Mouse (Mus musculus): ENCODE measurements around the gene Dab1.

Dab1 gene

GRCm38 (mm10) chr4:104396095-104396494 is 776.9 kb downstream of the Dab1 start:
- DNase-seq, result no peak

GRCm38 (mm10) chr4:104399106-104399730 is 780.1 kb downstream of the Dab1 start:
- DNase-seq, result no peak

GRCm38 (mm10) chr4:104404099-104404498 is 784.9 kb downstream of the Dab1 start:
- no peak for DNase-seq

GRCm38 (mm10) chr4:104410922-104411321 is 791.8 kb downstream of the Dab1 start:
- DNase-seq, result no peak

GRCm38 (mm10) chr4:104415482-104415881 is 796.3 kb downstream of the Dab1 start:
- no peak for DNase-seq

- no peak for DNase-seq
Observed at GRCm38 (mm10) chr4:104418354-104418753, 799.2 kb downstream of the Dab1 start.

- no peak for DNase-seq
Observed at GRCm38 (mm10) chr4:104420983-104421680, 802.0 kb downstream of the Dab1 start.

GRCm38 (mm10) chr4:104429127-104429526 is 810.0 kb downstream of the Dab1 start:
- no peak for DNase-seq

GRCm38 (mm10) chr4:104431231-104431855 is 812.2 kb downstream of the Dab1 start:
- DNase-seq, result no peak

GRCm38 (mm10) chr4:104432150-104432549 is 813.0 kb downstream of the Dab1 start:
- no peak for DNase-seq

GRCm38 (mm10) chr4:104435736-104436135 is 816.6 kb downstream of the Dab1 start:
- DNase-seq, result no peak

GRCm38 (mm10) chr4:104436411-104436810 is 817.3 kb downstream of the Dab1 start:
- no peak for DNase-seq

- DNase-seq, result no peak
Observed at GRCm38 (mm10) chr4:104438730-104439129, 819.6 kb downstream of the Dab1 start.

GRCm38 (mm10) chr4:104439641-104440040 is 820.5 kb downstream of the Dab1 start:
- DNase-seq, result no peak

- DNase-seq, result no peak
Observed at GRCm38 (mm10) chr4:104442925-104443747, 824.0 kb downstream of the Dab1 start.

- no peak for DNase-seq
Observed at GRCm38 (mm10) chr4:104443775-104444174, 824.6 kb downstream of the Dab1 start.

GRCm38 (mm10) chr4:104444985-104445384 is 825.8 kb downstream of the Dab1 start:
- DNase-seq, result no peak

GRCm38 (mm10) chr4:104448199-104448598 is 829.0 kb downstream of the Dab1 start:
- DNase-seq, result no peak

- no peak for DNase-seq
Observed at GRCm38 (mm10) chr4:104450645-104451044, 831.5 kb downstream of the Dab1 start.

- no peak for DNase-seq
Observed at GRCm38 (mm10) chr4:104452587-104452986, 833.4 kb downstream of the Dab1 start.

- DNase-seq, result no peak
Observed at GRCm38 (mm10) chr4:104455151-104455550, 836.0 kb downstream of the Dab1 start.

GRCm38 (mm10) chr4:104455760-104456159 is 836.6 kb downstream of the Dab1 start:
- DNase-seq, result no peak

- no peak for DNase-seq
Observed at GRCm38 (mm10) chr4:104456173-104456873, 837.2 kb downstream of the Dab1 start.
